Mouse (Mus musculus): ENCODE measurements around the gene Mcm10. TPM values are rescaled to one million over a fixed set of nuclear protein-coding genes. Genes with fewer than 3 reads are reported as not detected.
A peak's percentile ranks its signal among the peaks of the same experiment; 100 is the strongest.

Mcm10 gene
- polyA plus RNA-seq, 1 experiment from 2014 or later, result 4.5 TPM

- no peak overlapping the region for H3K27ac ChIP-seq
- H3K27me3 ChIP-seq (ENCODE audit: control insufficient read depth, insufficient read depth, low read length), result no peaks in the 10 kb centered on the region
- no peak overlapping the region for H3K4me2 ChIP-seq (replicated peaks)
- WGBS, result 85% methylated on average over 8 of the region's 8 CpGs
- no peak overlapping the region for H3K9ac ChIP-seq
- H3K36me3 ChIP-seq (replicated peaks; ENCODE audit: control insufficient read depth, insufficient read depth), result no peaks in the 10 kb centered on the region
- ATAC-seq (ENCODE audit: low FRiP score) (no peak), DNase-seq (ENCODE audit: low spot score) (no peak)
- H3K4me1 ChIP-seq (replicated peaks; ENCODE audit: control insufficient read depth, insufficient read depth, low read length), result 0 out of 2 replicates have a peak, but pooled peaks cover 3% of the 10 kb centered on the region
- no peaks in the 10 kb centered on the region for H3K9me3 ChIP-seq (ENCODE audit: control insufficient read depth, low read length)
- no peak overlapping the region for H3K4me3 ChIP-seq (replicated peaks; ENCODE audit: low read length)
These were observed 22.2 kb upstream of the Mcm10 start for GRCm38 (mm10) chr2:5034801-5035200.

GRCm38 (mm10) chr2:5033546-5034420 lies 21.2 kb upstream of the Mcm10 start:
- Histone ChIP-seq H3K9me3 (ENCODE audit: control insufficient read depth, low read length) (no peaks in the 10 kb centered on the region), H3K9ac (no peak overlapping the region), H3K4me1 (replicated peaks; ENCODE audit: control insufficient read depth, insufficient read depth, low read length) (0 out of 2 replicates have a peak, but pooled peaks cover 3% of the 10 kb centered on the region), H3K4me2 (replicated peaks) (no peak overlapping the region), H3K27ac (no peak overlapping the region), H3K36me3 (replicated peaks; ENCODE audit: control insufficient read depth, insufficient read depth) (no peaks in the 10 kb centered on the region), H3K4me3 (replicated peaks; ENCODE audit: low read length) (no peak overlapping the region), H3K27me3 (ENCODE audit: control insufficient read depth, insufficient read depth, low read length) (no peaks in the 10 kb centered on the region)
- DNase-seq (ENCODE audit: low spot score), result no peak
- no peak for ATAC-seq (ENCODE audit: low FRiP score)
- WGBS, result 70% methylated on average over 15 of the region's 15 CpGs

- H3K4me3 ChIP-seq (replicated peaks; ENCODE audit: low read length), result no peak overlapping the region
- H3K27me3 ChIP-seq (ENCODE audit: control insufficient read depth, insufficient read depth, low read length), result no peaks in the 10 kb centered on the region
- H3K27ac ChIP-seq, result no peak overlapping the region
- H3K4me2 ChIP-seq (replicated peaks), result no peak overlapping the region
- ATAC-seq (ENCODE audit: low FRiP score) (no peak), DNase-seq (ENCODE audit: low spot score) (no peak)
- H3K9me3 ChIP-seq (ENCODE audit: control insufficient read depth, low read length), result no peaks in the 10 kb centered on the region
- no peaks in the 10 kb centered on the region for H3K36me3 ChIP-seq (replicated peaks; ENCODE audit: control insufficient read depth, insufficient read depth)
- no peaks in the 10 kb centered on the region for H3K4me1 ChIP-seq (replicated peaks; ENCODE audit: control insufficient read depth, insufficient read depth, low read length)
- H3K9ac ChIP-seq, result no peak overlapping the region
- WGBS, result 78% methylated on average over 5 of the region's 5 CpGs
These were observed 20.1 kb upstream of the Mcm10 start for GRCm38 (mm10) chr2:5032665-5033064.

GRCm38 (mm10) chr2:5031215-5031614 lies 18.6 kb upstream of the Mcm10 start:
- DNase-seq (ENCODE audit: low spot score) (no peak), ATAC-seq (ENCODE audit: low FRiP score) (no peak)
- Histone ChIP-seq H3K9me3 (ENCODE audit: control insufficient read depth, low read length) (no peaks in the 10 kb centered on the region), H3K4me1 (replicated peaks; ENCODE audit: control insufficient read depth, insufficient read depth, low read length) (no peaks in the 10 kb centered on the region), H3K4me2 (replicated peaks) (no peak overlapping the region), H3K4me3 (replicated peaks; ENCODE audit: low read length) (no peak overlapping the region), H3K9ac (no peak overlapping the region), H3K36me3 (replicated peaks; ENCODE audit: control insufficient read depth, insufficient read depth) (no peaks in the 10 kb centered on the region), H3K27me3 (ENCODE audit: control insufficient read depth, insufficient read depth, low read length) (no peaks in the 10 kb centered on the region), H3K27ac (no peak overlapping the region)
- 82% methylated on average over 7 of the region's 7 CpGs for WGBS

GRCm38 (mm10) chr2:5029808-5030207 lies 17.2 kb upstream of the Mcm10 start:
- H3K27me3 ChIP-seq (ENCODE audit: control insufficient read depth, insufficient read depth, low read length), result no peaks in the 10 kb centered on the region
- no peak overlapping the region for H3K9ac ChIP-seq
- H3K4me1 ChIP-seq (replicated peaks; ENCODE audit: control insufficient read depth, insufficient read depth, low read length), result no peaks in the 10 kb centered on the region
- no peak overlapping the region for H3K4me3 ChIP-seq (replicated peaks; ENCODE audit: low read length)
- ATAC-seq (ENCODE audit: low FRiP score) (no peak), DNase-seq (ENCODE audit: low spot score) (no peak)
- WGBS, result 89% methylated on average over 4 of the region's 4 CpGs
- no peaks in the 10 kb centered on the region for H3K9me3 ChIP-seq (ENCODE audit: control insufficient read depth, low read length)
- H3K36me3 ChIP-seq (replicated peaks; ENCODE audit: control insufficient read depth, insufficient read depth), result no peaks in the 10 kb centered on the region
- no peak overlapping the region for H3K4me2 ChIP-seq (replicated peaks)
- H3K27ac ChIP-seq, result no peak overlapping the region

- 82% methylated on average over 7 of the region's 7 CpGs for whole genome bisulfite sequencing
- Histone ChIP-seq H3K9ac (no peak overlapping the region), H3K27me3 (ENCODE audit: control insufficient read depth, insufficient read depth, low read length) (no peaks in the 10 kb centered on the region), H3K4me2 (replicated peaks) (no peak overlapping the region), H3K4me1 (replicated peaks; ENCODE audit: control insufficient read depth, insufficient read depth, low read length) (no peaks in the 10 kb centered on the region), H3K9me3 (ENCODE audit: control insufficient read depth, low read length) (no peaks in the 10 kb centered on the region), H3K36me3 (replicated peaks; ENCODE audit: control insufficient read depth, insufficient read depth) (no peaks in the 10 kb centered on the region), H3K4me3 (replicated peaks; ENCODE audit: low read length) (no peak overlapping the region), H3K27ac (no peak overlapping the region)
- no peak for ATAC-seq (ENCODE audit: low FRiP score)
- no peak for DNase-seq (ENCODE audit: low spot score)
These were observed 15.5 kb upstream of the Mcm10 start for GRCm38 (mm10) chr2:5028047-5028446.

- H3K27ac ChIP-seq, result 0 out of 2 replicates have a peak overlapping the region, but pooled peaks have one; percentile 32
- no peaks in the 10 kb centered on the region for H3K4me1 ChIP-seq (replicated peaks; ENCODE audit: control insufficient read depth, insufficient read depth, low read length)
- no peaks in the 10 kb centered on the region for H3K9me3 ChIP-seq (ENCODE audit: control insufficient read depth, low read length)
- H3K4me2 ChIP-seq (replicated peaks), result no peak overlapping the region
- WGBS, result 57% methylated on average over 6 of the region's 6 CpGs
- DNase-seq (ENCODE audit: low spot score) (no peak), ATAC-seq (ENCODE audit: low FRiP score) (no peak)
- H3K27me3 ChIP-seq (ENCODE audit: control insufficient read depth, insufficient read depth, low read length), result no peaks in the 10 kb centered on the region
- H3K4me3 ChIP-seq (replicated peaks; ENCODE audit: low read length), result no peak overlapping the region
- no peaks in the 10 kb centered on the region for H3K36me3 ChIP-seq (replicated peaks; ENCODE audit: control insufficient read depth, insufficient read depth)
- no peak overlapping the region for H3K9ac ChIP-seq
These were observed 14.5 kb upstream of the Mcm10 start for GRCm38 (mm10) chr2:5027057-5027456.

GRCm38 (mm10) chr2:5025162-5025733 lies 12.7 kb upstream of the Mcm10 start:
- DNase-seq (ENCODE audit: low spot score), result no peak
- Histone ChIP-seq H3K36me3 (replicated peaks; ENCODE audit: control insufficient read depth, insufficient read depth) (no peaks in the 10 kb centered on the region), H3K27me3 (ENCODE audit: control insufficient read depth, insufficient read depth, low read length) (no peaks in the 10 kb centered on the region), H3K4me2 (replicated peaks) (no peak overlapping the region), H3K9me3 (ENCODE audit: control insufficient read depth, low read length) (no peaks in the 10 kb centered on the region), H3K27ac (no peak overlapping the region), H3K9ac (no peak overlapping the region), H3K4me1 (replicated peaks; ENCODE audit: control insufficient read depth, insufficient read depth, low read length) (no peaks in the 10 kb centered on the region), H3K4me3 (replicated peaks; ENCODE audit: low read length) (no peak overlapping the region)
- ATAC-seq (ENCODE audit: low FRiP score), result no peak
- 43% methylated on average over 3 of the region's 4 CpGs for WGBS

- no peaks in the 10 kb centered on the region for H3K27me3 ChIP-seq (ENCODE audit: control insufficient read depth, insufficient read depth, low read length)
- no peak overlapping the region for H3K9ac ChIP-seq
- no peak overlapping the region for H3K4me3 ChIP-seq (replicated peaks; ENCODE audit: low read length)
- no peaks in the 10 kb centered on the region for H3K4me1 ChIP-seq (replicated peaks; ENCODE audit: control insufficient read depth, insufficient read depth, low read length)
- 84% methylated on average over 14 of the region's 14 CpGs for WGBS
- no peaks in the 10 kb centered on the region for H3K9me3 ChIP-seq (ENCODE audit: control insufficient read depth, low read length)
- no peaks in the 10 kb centered on the region for H3K36me3 ChIP-seq (replicated peaks; ENCODE audit: control insufficient read depth, insufficient read depth)
- no peak overlapping the region for H3K27ac ChIP-seq
- DNase-seq (ENCODE audit: low spot score) (no peak), ATAC-seq (ENCODE audit: low FRiP score) (no peak)
- no peak overlapping the region for H3K4me2 ChIP-seq (replicated peaks)
These were observed 11.3 kb upstream of the Mcm10 start for GRCm38 (mm10) chr2:5023699-5024399.

Data from hindbrain, embryonic 14.5 days (tissue).